Mouse (Mus musculus): ENCODE data around the gene Zfp738. TPM values are rescaled to one million over a fixed set of nuclear protein-coding genes. Genes with fewer than 3 reads are reported as not detected.
"Not testable (repeated sequence)": the region's sequence is repeated elsewhere in the genome, so short reads cannot be mapped to it uniquely, and the experiment has no call there.

Zfp738 gene
- 9.9 and 12.1 TPM in 2 replicates for polyA plus RNA-seq (2016; fragmentation: Nextera tagmentation; extraction: Ambion mirVana)

DNA sequence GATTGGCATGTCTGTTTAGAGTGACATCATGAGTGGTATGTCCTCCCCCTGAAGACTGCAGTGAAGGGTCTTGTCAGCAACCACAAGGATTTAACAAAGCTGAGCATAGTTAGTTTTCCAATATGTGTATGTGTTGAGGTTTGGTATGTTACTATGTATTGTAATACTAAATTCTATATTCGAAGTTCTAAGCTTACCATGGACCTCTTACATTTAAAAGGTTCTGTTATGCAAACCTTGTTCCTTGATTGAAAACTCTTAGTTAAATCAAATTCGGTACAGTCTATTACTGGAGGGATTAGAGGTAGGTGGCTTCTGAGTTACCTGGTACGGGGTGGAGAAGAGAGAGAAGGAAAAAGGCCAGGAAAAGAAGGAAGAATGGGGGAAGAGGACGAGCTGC, at the start of gene Zfp738:
Gene Zfp738, minus strand, starts transcription at position 101 of the 400 bp plus-strand sequence.
- Histone ChIP-seq H3K27me3 (ENCODE audit: low read depth, poor library complexity, severe bottlenecking) (no peaks in the 10 kb centered on the region), H3K27ac (no peak within 1 kb of the TSS), H3K4me3 (no peak within 1 kb of the TSS), H3K36me3 (no peaks in the 10 kb centered on the region), H3K4me1 (peaks cover 2% of the 10 kb centered on the region; the same call in 1 of the 2 replicates), H3K9me3 (replicated peaks) (no peaks in the 10 kb centered on the region)
- 87% methylated on average over 4 of the region's 4 CpGs for WGBS
- no peak for DNase-seq (ENCODE audit: low spot score)

DNA sequence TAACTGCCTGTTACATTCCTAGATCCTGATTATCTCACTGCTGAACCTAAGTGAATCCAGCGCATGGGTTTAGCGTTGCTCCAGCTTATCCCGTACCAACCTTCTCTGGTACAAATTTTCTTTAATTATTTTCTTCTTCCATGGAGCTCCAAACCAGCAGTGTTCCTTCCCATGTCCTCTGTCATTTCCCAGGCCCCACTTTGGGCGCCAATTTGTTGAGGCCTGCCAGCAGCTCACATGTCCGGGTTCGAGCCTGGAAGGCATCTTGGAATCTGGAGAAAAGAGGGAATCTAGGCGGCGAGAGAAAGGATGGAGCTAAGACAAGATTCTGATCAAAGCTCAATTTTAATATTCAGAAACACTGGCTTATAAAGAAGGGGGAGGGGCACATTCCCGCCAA, 47.5 kb upstream of the Zfp738 start:
- H3K4me3 ChIP-seq; H3K27me3 ChIP-seq (ENCODE audit: low read depth, poor library complexity, severe bottlenecking); H3K9me3 ChIP-seq (replicated peaks); DNase-seq (ENCODE audit: low spot score); H3K27ac ChIP-seq; H3K4me1 ChIP-seq; H3K36me3 ChIP-seq: not testable (repeated sequence)
- WGBS, result 90% methylated on average over 9 of the region's 9 CpGs

DNA sequence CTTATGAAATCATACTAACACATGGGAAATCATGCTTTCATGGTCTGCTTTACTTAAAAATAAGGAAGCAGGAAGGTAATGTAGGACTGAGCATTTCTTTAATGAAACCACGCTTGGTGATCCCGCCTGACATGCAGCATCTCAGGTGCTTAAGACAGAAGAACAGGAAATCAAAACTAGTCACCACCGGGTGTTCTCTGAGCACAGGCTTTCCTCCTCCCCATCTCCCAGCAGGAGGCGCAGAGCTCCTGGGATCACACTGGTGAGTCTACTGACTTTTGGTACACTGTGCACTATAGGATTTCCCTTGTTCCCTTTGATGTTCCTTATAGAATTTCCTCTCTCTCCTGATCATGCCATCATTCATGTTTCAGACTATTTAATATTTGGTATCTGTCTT, 42.6 kb upstream of the Zfp738 start:
- not testable (repeated sequence) for H3K27ac ChIP-seq; H3K9me3 ChIP-seq (replicated peaks); DNase-seq (ENCODE audit: low spot score); H3K27me3 ChIP-seq (ENCODE audit: low read depth, poor library complexity, severe bottlenecking); H3K36me3 ChIP-seq; H3K4me1 ChIP-seq
- WGBS, result 54% methylated on average over 4 of the region's 4 CpGs
- H3K4me3 ChIP-seq, result peak overlapping the region; percentile 70

DNA sequence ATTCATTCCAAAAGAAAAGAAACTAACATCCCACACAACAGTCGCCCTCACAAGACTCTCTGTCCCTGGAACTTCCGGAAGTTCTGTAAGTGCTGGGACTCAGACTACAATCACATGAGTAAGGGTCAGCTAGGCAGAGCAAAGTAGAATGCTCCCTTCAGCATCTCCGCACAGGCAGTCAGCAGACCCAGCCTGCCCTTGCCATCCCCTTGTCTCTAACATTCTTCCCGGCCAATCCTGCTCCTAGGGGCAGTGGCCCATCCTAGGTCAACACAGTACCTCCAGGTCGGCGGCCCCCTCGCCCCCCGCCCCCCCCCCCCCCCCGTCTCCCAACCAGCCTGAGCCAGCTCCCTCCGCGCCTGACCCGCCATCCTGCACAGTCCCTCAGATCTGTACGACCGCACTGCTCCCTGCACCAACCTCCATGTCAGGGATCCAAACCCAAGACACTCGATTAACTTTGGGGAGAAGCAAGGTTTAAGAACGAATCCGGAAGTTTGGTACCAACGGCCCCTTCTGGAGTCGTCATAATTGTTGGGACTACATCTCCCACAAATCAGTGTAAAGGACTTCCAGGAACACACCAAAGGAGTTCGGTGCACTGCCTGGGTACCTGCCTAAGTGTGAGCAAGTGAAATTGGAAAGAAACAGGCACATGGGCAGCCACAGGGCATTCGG, 41.9 kb upstream of the Zfp738 start, which contains the start of gene Zfp65:
Gene Zfp65, minus strand, starts transcription at position 533 of the 678 bp plus-strand sequence.
- Histone ChIP-seq H3K4me3 (peak within 1 kb of the TSS; percentile 70), H3K27ac (peak within 1 kb of the TSS; percentile 89), H3K4me1 (peaks cover 5% of the 10 kb centered on the region; the same call in 1 of the 2 replicates), H3K36me3 (no peaks in the 10 kb centered on the region), H3K27me3 (ENCODE audit: low read depth, poor library complexity, severe bottlenecking) (no peaks in the 10 kb centered on the region), H3K9me3 (replicated peaks) (0 out of 2 replicates have a peak, but pooled peaks cover 2% of the 10 kb centered on the region)
- 4% methylated on average over 16 of the region's 21 CpGs for WGBS
- DNase-seq (ENCODE audit: low spot score), result peak; percentile 60

DNA sequence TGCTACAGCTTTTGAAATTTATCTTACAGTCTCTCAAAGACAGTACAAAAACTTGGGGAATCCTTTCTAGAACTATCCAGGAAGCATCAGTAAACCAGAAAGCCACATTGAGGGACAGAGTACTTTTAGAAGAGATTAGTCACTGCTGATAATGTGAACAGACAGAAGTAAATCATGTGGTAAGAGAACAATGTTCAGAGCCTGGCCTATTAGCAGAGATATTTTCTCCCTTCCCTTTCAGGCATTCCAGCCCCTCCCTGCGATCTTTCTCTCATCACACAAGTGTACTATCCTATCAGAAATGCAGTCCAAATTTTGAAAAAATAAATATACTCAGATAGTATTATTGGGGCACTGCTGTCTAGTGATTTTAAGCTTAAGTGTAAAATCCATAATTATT, 41.2 kb upstream of the Zfp738 start:
- H3K27me3 ChIP-seq (ENCODE audit: low read depth, poor library complexity, severe bottlenecking), result no peaks in the 10 kb centered on the region
- no peak for DNase-seq (ENCODE audit: low spot score)
- 83% methylated on average over 1 of the region's 1 CpGs for WGBS
- H3K4me1 ChIP-seq, result peaks cover 8% of the 10 kb centered on the region; the same call in 1 of the 2 replicates
- H3K9me3 ChIP-seq (replicated peaks), result 0 out of 2 replicates have a peak, but pooled peaks cover under 1% of the 10 kb centered on the region
- no peaks in the 10 kb centered on the region for H3K36me3 ChIP-seq
- H3K4me3 ChIP-seq, result peak overlapping the region; percentile 70; the same call in 1 of the 2 replicates
- H3K27ac ChIP-seq, result peak overlapping the region; percentile 89; the same call in 1 of the 2 replicates

DNA sequence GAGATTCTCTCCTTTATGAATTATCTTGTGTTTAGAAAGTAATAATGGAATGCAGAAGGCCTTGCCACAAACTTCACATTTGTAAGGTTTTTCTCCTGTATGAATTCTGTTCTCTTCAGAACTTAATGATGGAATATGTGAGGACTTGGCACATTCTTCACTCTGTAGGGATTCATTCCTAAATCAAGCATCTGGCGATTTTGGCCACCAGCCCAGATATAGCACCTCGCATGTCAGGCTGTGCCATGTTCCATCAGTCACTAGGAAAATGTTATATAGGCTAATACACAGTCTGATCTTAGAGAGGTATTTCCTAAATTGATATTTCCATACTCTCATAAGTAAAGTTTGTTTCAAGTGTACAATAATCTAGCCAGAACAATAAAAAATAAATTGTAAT, 38.5 kb upstream of the Zfp738 start:
- H3K36me3 ChIP-seq; H3K27me3 ChIP-seq (ENCODE audit: low read depth, poor library complexity, severe bottlenecking); DNase-seq (ENCODE audit: low spot score); H3K4me3 ChIP-seq; H3K9me3 ChIP-seq (replicated peaks); H3K27ac ChIP-seq: not testable (repeated sequence)
- H3K4me1 ChIP-seq, result peaks cover 10% of the 10 kb centered on the region; the same call in 1 of the 2 replicates
- WGBS, result 96% methylated on average over 2 of the region's 2 CpGs

DNA sequence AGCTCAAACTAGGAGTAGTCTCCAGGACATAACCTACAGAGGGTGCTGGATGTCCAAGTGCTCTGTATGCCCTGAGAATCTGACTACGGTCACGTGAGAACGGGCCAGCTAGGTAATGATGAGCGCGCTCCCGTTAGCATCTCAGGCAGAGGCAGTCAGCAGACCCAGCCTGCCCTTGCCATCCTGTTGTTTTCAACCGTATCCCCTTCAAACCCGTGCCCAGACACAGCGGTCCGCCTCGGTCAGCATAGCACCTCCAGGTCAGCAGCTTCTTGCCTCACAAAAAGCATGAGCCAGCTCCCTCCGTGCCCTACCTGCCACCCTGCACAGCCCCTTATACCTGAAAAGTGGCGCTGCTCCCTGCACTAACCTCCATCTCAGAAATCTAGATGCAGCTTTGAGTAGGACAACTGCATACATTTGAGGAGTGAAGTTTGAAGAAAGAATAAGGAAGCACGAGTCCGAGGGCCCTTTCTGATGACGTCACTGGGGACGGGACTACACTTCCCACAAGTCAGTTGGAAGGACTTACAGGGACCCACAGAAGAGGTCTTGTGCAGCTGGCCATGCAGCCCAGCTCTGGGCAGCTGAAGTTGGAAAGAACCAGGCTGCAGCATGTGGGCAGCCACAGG, 37.1 kb upstream of the Zfp738 start:
- peak overlapping the region; percentile 76 for H3K4me3 ChIP-seq
- H3K27ac ChIP-seq, result peak overlapping the region; percentile 85
- H3K9me3 ChIP-seq (replicated peaks), result no peaks in the 10 kb centered on the region
- H3K36me3 ChIP-seq, result no peaks in the 10 kb centered on the region
- peak; percentile 82 for DNase-seq (ENCODE audit: low spot score)
- H3K4me1 ChIP-seq, result peaks cover 10% of the 10 kb centered on the region; the same call in 1 of the 2 replicates
- under 1% methylated on average over 17 of the region's 17 CpGs for WGBS
- H3K27me3 ChIP-seq (ENCODE audit: low read depth, poor library complexity, severe bottlenecking), result no peaks in the 10 kb centered on the region

DNA sequence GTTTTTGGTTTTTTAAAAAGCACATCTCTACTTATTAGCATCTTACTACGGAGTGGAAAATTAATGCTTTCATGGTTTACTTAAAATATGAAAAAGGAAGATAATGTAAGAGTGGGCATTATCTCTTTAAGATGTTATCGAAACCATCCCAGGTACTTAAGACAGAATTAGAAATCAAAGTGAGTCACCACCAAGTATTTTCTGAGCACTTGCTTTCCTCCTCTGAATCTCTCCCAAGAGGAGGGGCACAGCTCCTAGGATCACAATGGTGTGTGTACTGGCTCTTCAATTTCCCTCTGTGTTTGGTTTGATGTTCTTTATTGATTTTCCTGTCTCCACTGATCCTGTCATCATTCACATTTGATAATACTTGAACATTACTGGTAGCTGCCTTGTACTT, 3.0 kb downstream of the Zfp738 start:
- Histone ChIP-seq H3K4me3 (peak overlapping the region; percentile 67), H3K27ac (peak overlapping the region; percentile 30; the same call in 1 of the 2 replicates)
- not testable (repeated sequence) for H3K36me3 ChIP-seq; H3K27me3 ChIP-seq (ENCODE audit: low read depth, poor library complexity, severe bottlenecking); DNase-seq (ENCODE audit: low spot score); H3K4me1 ChIP-seq; H3K9me3 ChIP-seq (replicated peaks)
- WGBS, result 78% methylated on average over 2 of the region's 2 CpGs

DNA sequence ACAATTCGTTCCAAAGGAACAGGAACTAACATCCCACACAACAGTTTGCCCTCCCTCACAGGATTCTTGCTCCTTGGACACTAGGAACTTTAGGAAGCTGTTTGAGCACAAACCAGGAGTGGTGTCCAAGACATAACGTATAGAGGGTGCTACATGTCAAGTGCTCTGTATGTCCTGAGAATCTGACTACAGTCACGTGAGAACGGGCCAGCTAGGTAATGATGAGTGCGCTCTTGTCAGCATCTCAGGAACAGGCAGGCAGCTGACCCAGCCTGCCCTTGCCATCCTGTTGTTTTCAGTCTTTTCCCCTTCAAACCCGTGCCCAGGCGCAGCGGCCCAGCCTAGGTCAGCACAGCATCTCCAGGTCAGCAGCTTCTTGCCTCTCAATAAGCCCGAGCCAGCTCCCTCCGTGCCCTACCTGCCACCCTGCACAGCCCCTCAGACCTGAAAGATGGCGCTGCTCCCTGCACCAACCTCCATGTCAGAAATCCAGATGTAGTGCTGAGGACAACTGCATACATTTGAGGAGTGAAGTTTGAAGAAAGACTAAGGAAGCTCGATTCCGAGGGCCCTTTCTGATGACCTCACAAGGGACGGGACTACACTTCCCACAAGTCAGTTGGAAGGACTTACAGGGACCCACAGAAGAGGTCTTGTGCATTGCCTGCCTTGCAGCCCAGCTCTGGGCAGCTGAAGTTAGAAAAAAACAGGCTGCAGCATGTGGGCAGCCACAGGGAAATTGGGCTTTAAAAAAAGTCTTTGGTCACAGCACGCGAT, 3.7 kb downstream of the Zfp738 start:
- H3K36me3 ChIP-seq; H3K9me3 ChIP-seq (replicated peaks); H3K27me3 ChIP-seq (ENCODE audit: low read depth, poor library complexity, severe bottlenecking); H3K4me1 ChIP-seq: not testable (repeated sequence)
- H3K4me3 ChIP-seq, result peak overlapping the region; percentile 67
- H3K27ac ChIP-seq, result peak overlapping the region; percentile 75
- WGBS, result 20% methylated on average over 16 of the region's 16 CpGs
- DNase-seq (ENCODE audit: low spot score), result peak; percentile 74

DNA sequence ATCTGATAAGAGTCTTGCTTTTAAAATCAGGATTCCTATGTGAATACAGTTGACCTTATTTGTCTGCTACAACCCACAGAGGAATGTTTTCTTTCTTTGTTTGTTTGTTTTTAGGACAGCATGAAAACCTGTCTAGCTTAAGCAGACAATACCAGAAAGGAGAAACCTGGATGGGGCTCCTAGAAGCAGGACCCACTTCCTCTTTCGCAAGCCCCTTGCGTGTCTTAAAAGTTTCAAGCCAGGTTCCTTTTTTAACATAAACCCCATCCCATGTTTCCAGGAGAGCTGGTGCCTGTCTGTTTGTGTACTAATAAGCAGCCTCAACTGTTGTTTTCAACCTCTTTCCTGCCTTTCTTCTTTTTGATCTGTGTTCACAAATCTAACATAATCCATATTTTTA, 12.0 kb downstream of the Zfp738 start:
- Histone ChIP-seq H3K4me3 (no peak overlapping the region), H3K27me3 (ENCODE audit: low read depth, poor library complexity, severe bottlenecking) (no peaks in the 10 kb centered on the region), H3K27ac (no peak overlapping the region), H3K36me3 (peaks cover 13% of the 10 kb centered on the region), H3K9me3 (replicated peaks) (no peaks in the 10 kb centered on the region), H3K4me1 (no peaks in the 10 kb centered on the region)
- no peak for DNase-seq (ENCODE audit: low spot score)
- WGBS, result 96% methylated on average over 2 of the region's 2 CpGs

DNA sequence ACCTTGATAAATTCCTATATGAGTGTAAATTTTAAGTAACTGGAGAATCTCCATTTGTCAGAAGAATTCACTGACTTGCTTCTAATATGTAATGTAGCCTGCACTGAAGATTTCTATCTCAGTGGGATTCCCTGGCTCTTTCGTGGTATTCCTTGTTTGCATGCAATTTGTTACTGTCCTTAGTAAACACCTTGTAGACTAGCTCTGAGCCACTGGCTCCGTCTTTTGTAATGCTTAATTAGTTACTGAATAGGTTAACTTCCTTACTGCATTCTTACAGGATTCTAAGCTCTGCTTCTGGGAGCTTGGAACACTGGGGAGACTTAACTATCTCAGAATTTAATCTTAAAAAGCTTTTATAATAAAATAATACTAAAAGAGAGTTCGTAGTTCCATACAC, 34.4 kb downstream of the Zfp738 start:
- Histone ChIP-seq H3K27me3 (ENCODE audit: low read depth, poor library complexity, severe bottlenecking) (no peaks in the 10 kb centered on the region), H3K36me3 (no peaks in the 10 kb centered on the region), H3K27ac (no peak overlapping the region), H3K9me3 (replicated peaks) (no peaks in the 10 kb centered on the region), H3K4me1 (no peaks in the 10 kb centered on the region), H3K4me3 (no peak overlapping the region)
- 52% methylated on average over 3 of the region's 3 CpGs for WGBS
- no peak for DNase-seq (ENCODE audit: low spot score)

DNA sequence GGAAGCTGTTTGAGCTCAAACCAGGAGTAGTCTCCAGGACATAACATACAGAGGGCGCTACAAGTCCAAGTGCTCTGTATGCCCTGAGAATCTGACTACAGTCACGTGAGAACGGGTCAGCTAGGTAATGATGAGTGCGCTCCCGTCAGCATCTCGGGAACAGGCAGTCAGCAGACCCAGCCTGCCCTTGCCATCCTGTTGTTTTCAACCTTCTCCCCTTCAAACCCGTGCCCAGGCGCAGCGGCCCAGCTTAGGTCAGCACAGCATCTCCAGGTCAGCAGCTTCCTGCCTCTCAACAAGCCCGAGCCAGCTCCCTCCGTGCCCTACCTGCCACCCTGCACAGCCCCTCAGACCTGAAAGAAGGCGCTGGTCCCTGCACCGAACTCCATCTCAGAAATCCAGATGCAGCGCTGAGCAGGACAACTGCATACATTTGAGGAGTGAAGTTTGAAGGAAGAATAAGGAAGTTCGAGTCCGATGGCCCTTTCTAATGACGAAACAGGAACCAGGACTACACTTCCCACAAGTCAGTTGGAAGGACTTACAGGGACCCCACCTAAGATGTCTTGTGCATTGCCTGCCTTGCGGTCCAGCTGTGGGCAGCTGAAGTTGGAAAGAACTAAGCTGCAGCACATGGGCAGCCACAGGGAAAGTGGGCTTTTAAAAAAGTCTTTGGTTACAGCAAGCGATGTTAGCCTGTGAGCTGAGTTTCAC, 49.4 kb downstream of the Zfp738 start, which contains the start of the genes Gm49345 and Zfp729a:
Gene Gm49345, minus strand, starts transcription at position 476 of the 714 bp plus-strand sequence.
Gene Zfp729a, minus strand, starts transcription at position 498 of the 714 bp plus-strand sequence.
- H3K4me1 ChIP-seq, result 0 out of 2 replicates have a peak, but pooled peaks cover 2% of the 10 kb centered on the region
- no peaks in the 10 kb centered on the region for H3K27me3 ChIP-seq (ENCODE audit: low read depth, poor library complexity, severe bottlenecking)
- no peaks in the 10 kb centered on the region for H3K9me3 ChIP-seq (replicated peaks)
- H3K27ac ChIP-seq, result peak within 1 kb of the TSS; percentile 78
- WGBS, result under 1% methylated on average over 19 of the region's 19 CpGs
- H3K4me3 ChIP-seq, result peak within 1 kb of the TSS; percentile 72
- DNase-seq (ENCODE audit: low spot score), result peak; percentile 78
- no peaks in the 10 kb centered on the region for H3K36me3 ChIP-seq
